Mouse (Mus musculus) stomach, embryonic 14.5 days (tissue): ENCODE measurements around the gene Lrmda. TPM values are rescaled to one million over a fixed set of nuclear protein-coding genes. Genes with fewer than 3 reads are reported as not detected.

Experiments used
- ATAC-seq: fragments of 200-750 bp; cut with Nextera tagmentation; 2 replicates; pipeline ENCODE4 v1.8.0; 2017; ENCODE audit warnings: low read depth, moderate TSS enrichment; ENCODE audit not compliant: insufficient number of reproducible peaks, insufficient read depth, low FRiP score
- H3K27ac ChIP-seq: fragments of 300-500 bp; sonication (generic); 2 replicates; pipeline ENCODE4 v1.5.1; 2014; ENCODE audit warnings: mild to moderate bottlenecking, low read length, moderate library complexity, mixed read lengths
- H3K27me3 ChIP-seq: fragments of 300-500 bp; sonication (generic); 2 replicates; pipeline ENCODE4 v1.6.1; 2014; ENCODE audit warnings: low read length, control low read depth, mixed read lengths; ENCODE audit not compliant: control insufficient read depth, insufficient read depth
- H3K36me3 ChIP-seq: fragments of 300-500 bp; sonication (generic); 2 replicates; pipeline ENCODE4 v1.6.1; 2014; ENCODE audit warnings: mild to moderate bottlenecking, control low read depth, low read length, moderate library complexity, mixed read lengths; ENCODE audit not compliant: control insufficient read depth, insufficient read depth
- H3K4me1 ChIP-seq: fragments of 300-500 bp; sonication (generic); 2 replicates; pipeline ENCODE4 v1.6.1; 2014; ENCODE audit warnings: low read length, control low read depth, mixed read lengths; ENCODE audit not compliant: control insufficient read depth, insufficient read depth
- H3K4me2 ChIP-seq: fragments of 300-500 bp; sonication (generic); replicated peaks from 2 replicates; pipeline ENCODE4 v1.6.1; 2014; ENCODE audit warnings: low read depth, low read length, control low read depth
- H3K4me3 ChIP-seq: fragments of 300-500 bp; sonication (generic); 2 replicates; pipeline ENCODE4 v1.5.1; 2014; ENCODE audit warnings: low read depth, low read length, control low read depth
- H3K9ac ChIP-seq: fragments of 300-500 bp; sonication (generic); replicated peaks from 2 replicates; pipeline ENCODE4 v1.6.1; 2014; ENCODE audit warnings: low read depth, mild to moderate bottlenecking, control low read depth, low read length, moderate library complexity, mixed read lengths
- H3K9me3 ChIP-seq: fragments of 300-500 bp; sonication (generic); 2 replicates; pipeline ENCODE4 v1.6.1; 2016; ENCODE audit warnings: low read depth, low read length, control low read depth; ENCODE audit not compliant: control insufficient read depth
- WGBS: fragments of 180-500 bp; shearing (Covaris S2); extraction: QIAGEN DNeasy Blood & Tissue Kit; methylation state at CpG from one replicate; pipeline ENCODE4 v1.1.7; 2014; 5-methylcytosine and 5-hydroxymethylcytosine counted together
- polyA plus RNA-seq: library from polyadenylated mRNA; unstranded; fragments of >200 nt; fragmentation: Nextera tagmentation; extraction: Ambion mirVana; gene quantifications from 2 replicates; pipeline ENCODE4 v1.2.1, GENCODE M21; 2014

Lrmda gene
- polyA plus RNA-seq, 1 experiment from 2014 or later, result 0.46 TPM

GRCm38 (mm10) chr14:21990321-21991021, 29.0 kb upstream of the Lrmda start:
- peaks cover 6% of the 10 kb centered on the region for H3K36me3 ChIP-seq
- peaks cover 17% of the 10 kb centered on the region; the same call in 1 of the 2 replicates for H3K4me1 ChIP-seq
- H3K4me3 ChIP-seq, result peak overlapping the region; percentile 97
- peak overlapping the region; percentile 69 for H3K9ac ChIP-seq
- no peak for ATAC-seq
- H3K9me3 ChIP-seq, result no peaks in the 10 kb centered on the region
- H3K4me2 ChIP-seq, result peak overlapping the region; percentile 91
- WGBS, result 4% methylated on average over 31 of the region's 31 CpGs
- H3K27ac ChIP-seq, result peak overlapping the region; percentile 100
- no peaks in the 10 kb centered on the region for H3K27me3 ChIP-seq

DNA sequence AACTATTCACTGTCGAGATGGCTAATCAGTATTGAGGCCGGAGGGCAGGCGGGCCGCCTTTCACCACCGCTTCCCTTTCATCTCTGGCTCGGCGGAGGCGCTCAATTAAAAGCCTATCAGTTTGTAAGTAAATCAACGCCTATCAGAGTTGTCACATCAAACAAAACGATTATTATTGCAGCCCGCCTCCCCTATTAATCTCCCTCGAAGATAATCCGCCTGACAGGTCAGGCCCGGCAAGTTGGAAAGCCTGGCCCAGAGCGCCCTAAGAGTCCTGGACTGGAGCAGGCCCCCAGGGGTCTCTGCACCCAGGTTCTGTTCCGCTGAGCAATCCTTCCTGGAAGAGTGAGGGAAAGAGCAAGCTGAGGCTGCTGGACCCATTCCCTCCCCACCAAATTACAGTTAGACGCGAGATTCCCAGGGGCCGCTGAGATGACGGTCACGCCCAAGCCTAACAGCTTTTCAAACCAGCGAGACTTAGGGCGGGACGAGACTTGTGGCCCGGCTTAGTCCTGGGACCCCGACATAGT, 28.2 kb upstream of the Lrmda start:
- peak; percentile 28 for ATAC-seq
- no peaks in the 10 kb centered on the region; the same call in 1 of the 2 replicates for H3K36me3 ChIP-seq
- peak overlapping the region; percentile 97 for H3K4me3 ChIP-seq
- H3K27me3 ChIP-seq, result no peaks in the 10 kb centered on the region
- H3K9me3 ChIP-seq, result no peaks in the 10 kb centered on the region
- H3K27ac ChIP-seq, result peak overlapping the region; percentile 100
- peak overlapping the region; percentile 69 for H3K9ac ChIP-seq
- H3K4me2 ChIP-seq, result peak overlapping the region; percentile 91
- 7% methylated on average over 26 of the region's 26 CpGs for WGBS
- peaks cover 17% of the 10 kb centered on the region; the same call in 1 of the 2 replicates for H3K4me1 ChIP-seq

DNA sequence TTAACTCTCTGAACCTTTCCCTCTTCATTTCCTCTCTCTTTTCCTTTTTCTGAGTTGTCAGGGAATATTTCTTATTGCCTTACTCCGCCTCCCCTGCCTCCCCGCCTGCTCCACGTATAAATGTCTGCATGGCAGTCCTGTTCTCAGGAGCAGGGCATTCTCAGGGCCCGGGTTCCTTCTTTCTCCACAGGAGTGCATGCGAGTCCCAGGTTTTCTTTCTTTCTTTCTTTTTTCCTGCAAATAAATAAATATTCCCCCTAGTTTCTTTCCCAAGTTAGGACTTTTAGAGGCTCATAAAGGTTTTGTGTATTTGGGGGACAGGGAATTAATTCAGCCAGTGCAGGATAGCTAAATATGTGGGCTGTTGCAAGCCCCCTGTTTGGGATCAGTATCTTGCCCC, 27.7 kb upstream of the Lrmda start:
- Histone ChIP-seq H3K9ac (peak overlapping the region; percentile 69; the same call in 1 of the 2 replicates), H3K27ac (peak overlapping the region; percentile 100; the same call in 1 of the 2 replicates)

DNA sequence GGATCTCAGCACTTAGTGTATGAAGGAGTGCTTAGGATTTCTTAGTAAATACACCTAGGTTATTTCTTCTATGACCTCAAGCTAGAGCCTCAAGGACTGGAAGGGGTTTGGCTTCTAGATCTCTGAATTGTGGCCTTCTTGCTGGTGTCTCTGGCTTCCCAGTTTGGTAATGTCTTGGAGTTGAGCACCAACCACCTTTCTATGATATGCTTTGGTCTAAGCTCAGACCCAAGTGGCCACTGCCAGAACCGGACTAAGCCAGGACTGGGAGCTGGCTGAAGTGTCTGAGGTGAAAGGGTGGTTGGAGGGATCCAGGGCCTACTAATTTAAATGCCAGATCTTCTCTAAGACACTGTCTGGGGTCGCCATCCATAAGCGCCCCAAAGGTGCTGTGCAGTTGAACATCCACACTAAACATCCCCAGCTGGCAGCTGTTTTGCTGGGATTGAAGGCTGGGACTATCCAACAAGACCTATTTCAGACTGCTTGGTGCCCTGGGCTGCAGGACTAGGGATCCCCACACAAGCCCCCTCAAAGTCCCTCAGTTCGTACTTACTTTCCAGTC, 27.1 kb upstream of the Lrmda start:
- H3K4me2 ChIP-seq, result peak overlapping the region; percentile 91
- H3K27ac ChIP-seq, result no peak overlapping the region
- H3K36me3 ChIP-seq, result no peaks in the 10 kb centered on the region
- H3K9me3 ChIP-seq, result no peaks in the 10 kb centered on the region
- peaks cover 17% of the 10 kb centered on the region; the same call in 1 of the 2 replicates for H3K4me1 ChIP-seq
- H3K4me3 ChIP-seq, result 0 out of 2 replicates have a peak overlapping the region, but pooled peaks have one; percentile 97
- WGBS, result 73% methylated on average over 4 of the region's 4 CpGs
- no peak for ATAC-seq
- no peaks in the 10 kb centered on the region for H3K27me3 ChIP-seq
- no peak overlapping the region; the same call in 1 of the 2 replicates for H3K9ac ChIP-seq

More for the DNA sequence above, 27.7 kb upstream of the Lrmda start:
- Histone ChIP-seq H3K27me3 (no peaks in the 10 kb centered on the region), H3K36me3 (no peaks in the 10 kb centered on the region), H3K4me1 (peaks cover 17% of the 10 kb centered on the region; the same call in 1 of the 2 replicates), H3K9me3 (no peaks in the 10 kb centered on the region), H3K4me3 (peak overlapping the region; percentile 97; the same call in 1 of the 2 replicates), H3K4me2 (peak overlapping the region; percentile 91)
- no peak for ATAC-seq
- WGBS, result 29% methylated on average over 5 of the region's 5 CpGs

DNA sequence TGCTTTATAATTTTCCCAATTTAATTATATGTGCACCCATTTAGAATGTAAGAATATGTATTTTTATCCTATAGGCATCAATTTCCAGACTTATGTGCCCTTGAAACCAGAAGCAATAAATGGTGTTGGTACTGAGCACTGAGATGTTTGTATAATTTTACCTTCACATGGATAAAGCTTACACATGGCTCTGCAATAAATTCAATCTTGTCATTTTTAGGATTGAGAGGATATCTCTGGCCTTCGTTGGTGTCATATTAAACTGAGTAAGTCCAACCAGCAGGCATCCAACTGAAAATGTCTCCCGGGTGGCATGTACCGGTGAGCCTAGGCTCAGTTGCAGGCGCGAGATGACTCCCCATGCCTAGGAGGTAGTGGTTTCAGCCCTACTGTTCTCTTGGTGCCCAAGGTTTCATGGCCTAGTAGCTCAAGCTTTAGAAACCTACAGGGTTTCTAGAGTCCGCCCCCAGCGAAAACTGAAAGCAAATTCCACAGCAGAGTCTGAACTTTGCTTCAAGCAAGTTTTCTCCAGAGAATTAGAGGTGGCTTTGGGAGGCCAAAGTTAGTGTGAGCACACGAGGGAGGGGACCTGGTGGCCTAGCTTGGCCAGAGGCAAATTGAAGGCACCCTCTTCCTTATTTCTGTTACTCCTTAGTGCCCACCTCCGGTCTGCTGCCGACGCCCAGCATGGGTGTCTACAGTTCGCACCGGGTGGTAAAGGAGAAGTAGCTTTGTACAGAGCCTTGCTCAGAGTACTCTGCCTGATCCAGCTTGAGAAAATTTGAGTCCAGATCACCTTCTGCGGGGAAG, 26.1 kb upstream of the Lrmda start:
- WGBS, result 42% methylated on average over 14 of the region's 14 CpGs
- peaks cover 17% of the 10 kb centered on the region; the same call in 1 of the 2 replicates for H3K4me1 ChIP-seq

DNA sequence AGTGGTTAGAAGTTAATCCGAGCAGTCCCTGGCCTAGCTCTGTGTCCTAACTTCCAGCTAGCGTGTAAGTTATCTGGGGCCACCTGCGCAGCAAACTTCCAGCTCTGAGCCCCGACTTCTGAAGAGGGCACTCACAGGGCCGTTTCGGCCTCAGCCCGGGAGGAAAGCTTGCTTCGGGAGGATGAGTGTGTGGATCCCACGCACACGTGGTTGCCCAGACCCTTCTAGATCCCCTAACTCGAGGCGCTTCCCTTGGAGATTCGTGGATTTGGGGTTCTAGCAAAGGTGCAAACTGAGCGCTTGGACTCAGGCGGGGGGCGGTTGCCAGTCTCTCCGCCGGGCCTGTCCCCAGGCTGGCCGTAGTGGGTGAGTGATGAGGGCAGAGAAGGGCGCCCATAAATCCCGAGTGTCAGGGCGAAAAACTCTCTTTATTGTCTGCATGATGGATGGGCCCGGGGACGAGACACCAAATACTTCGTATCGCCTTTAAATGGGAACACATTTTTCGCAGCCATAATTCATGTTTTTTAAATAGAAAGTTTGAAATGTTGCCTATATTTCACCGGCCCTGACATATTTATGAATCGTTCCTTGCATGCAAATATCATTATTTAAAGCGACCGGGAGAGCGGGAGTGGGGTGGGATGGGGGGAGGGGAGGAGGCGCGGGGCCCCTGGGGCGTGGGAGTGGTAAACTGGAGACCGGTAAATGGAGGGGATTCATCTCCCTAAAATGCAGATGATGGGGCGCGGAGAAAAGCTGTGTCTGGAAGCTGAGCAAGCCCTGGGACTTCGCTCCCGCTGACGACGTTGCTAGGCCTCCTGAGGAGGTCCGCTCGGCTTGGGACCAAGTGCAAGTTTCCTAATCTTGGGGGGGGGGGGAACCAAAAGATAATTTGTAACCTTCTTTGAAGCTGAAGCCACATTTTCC, 25.2 kb upstream of the Lrmda start:
- Histone ChIP-seq H3K4me1 (peaks cover 17% of the 10 kb centered on the region; the same call in 1 of the 2 replicates), H3K9ac (peak overlapping the region; percentile 61), H3K27me3 (no peaks in the 10 kb centered on the region), H3K4me2 (peak overlapping the region; percentile 88), H3K9me3 (no peaks in the 10 kb centered on the region), H3K36me3 (no peaks in the 10 kb centered on the region), H3K4me3 (peak overlapping the region; percentile 59), H3K27ac (peak overlapping the region; percentile 85)
- 6% methylated on average over 44 of the region's 44 CpGs for WGBS
- ATAC-seq, result no peak

More for the DNA sequence above, 26.1 kb upstream of the Lrmda start:
- H3K27ac ChIP-seq, result peak overlapping the region; percentile 85
- no peaks in the 10 kb centered on the region for H3K9me3 ChIP-seq
- peak overlapping the region; percentile 59 for H3K4me3 ChIP-seq
- peak overlapping the region; percentile 61; the same call in 1 of the 2 replicates for H3K9ac ChIP-seq
- ATAC-seq, result no peak
- no peaks in the 10 kb centered on the region for H3K27me3 ChIP-seq
- peak overlapping the region; percentile 88 for H3K4me2 ChIP-seq
- no peaks in the 10 kb centered on the region for H3K36me3 ChIP-seq

DNA sequence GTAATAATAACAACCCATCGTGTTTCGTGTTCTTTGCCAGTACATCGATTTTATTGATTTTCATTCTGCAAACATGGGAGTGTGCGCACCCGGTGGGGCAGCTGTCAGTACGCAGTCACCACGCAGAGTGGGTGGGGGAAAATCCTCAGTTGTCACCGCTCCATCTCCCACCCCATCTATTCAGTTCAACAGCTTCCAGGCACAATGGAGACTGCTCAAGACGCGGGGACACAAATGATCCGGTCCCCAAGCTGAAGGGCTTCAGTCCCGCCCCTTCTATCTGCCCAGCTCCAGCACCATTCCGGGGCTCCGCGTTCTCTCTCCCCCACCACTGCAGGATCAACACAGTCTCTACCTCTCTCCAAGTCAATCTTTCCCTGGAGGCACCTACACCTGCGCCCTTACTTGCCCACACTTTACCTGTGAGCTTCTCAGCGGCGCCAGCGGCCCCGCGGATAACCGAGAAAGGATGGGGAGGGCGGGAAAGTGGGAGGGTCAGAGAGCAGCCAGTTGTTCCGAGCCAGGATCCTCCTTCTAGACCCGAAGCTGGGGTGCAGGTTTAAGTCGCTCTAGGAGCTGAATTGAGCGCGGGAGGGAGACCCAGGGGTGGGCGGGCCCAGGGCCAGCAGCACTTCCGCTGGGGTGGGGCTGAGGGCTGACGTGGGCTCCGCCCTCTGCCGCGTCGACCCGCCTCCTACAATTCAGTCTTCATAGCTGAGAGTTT, 24.3 kb upstream of the Lrmda start:
- H3K36me3 ChIP-seq, result no peaks in the 10 kb centered on the region
- ATAC-seq, result peak; percentile 79
- peaks cover 17% of the 10 kb centered on the region; the same call in 1 of the 2 replicates for H3K4me1 ChIP-seq
- no peaks in the 10 kb centered on the region for H3K9me3 ChIP-seq
- peak overlapping the region; percentile 85 for H3K27ac ChIP-seq
- WGBS, result under 1% methylated on average over 36 of the region's 36 CpGs
- peak overlapping the region; percentile 88 for H3K4me2 ChIP-seq
- no peaks in the 10 kb centered on the region for H3K27me3 ChIP-seq
- H3K9ac ChIP-seq, result peak overlapping the region; percentile 61
- H3K4me3 ChIP-seq, result peak overlapping the region; percentile 59
